Mouse (Mus musculus) limb, embryonic 13.5 days (tissue): ENCODE results near the gene Rccd1. TPM values are rescaled to one million over a fixed set of nuclear protein-coding genes. Genes with fewer than 3 reads are reported as not detected.
A peak's percentile ranks its signal among the peaks of the same experiment; 100 is the strongest.

Experiments used
- ATAC-seq: fragments of 200-750 bp; cut with Nextera tagmentation; 2 replicates; pipeline ENCODE4 v1.8.0; 2017; ENCODE audit warnings: low read depth, moderate number of reproducible peaks, moderate TSS enrichment; ENCODE audit not compliant: low FRiP score
- H3K27ac ChIP-seq: fragments of 300-500 bp; sonication (generic); 2 replicates; pipeline ENCODE4 v1.5.1; 2015; ENCODE audit warnings: inconsistent platforms, mild to moderate bottlenecking, moderate library complexity
- H3K27me3 ChIP-seq: fragments of 300-500 bp; sonication (generic); 2 replicates; pipeline ENCODE4 v1.6.1; 2015; ENCODE audit warnings: mild to moderate bottlenecking, inconsistent platforms
- H3K36me3 ChIP-seq: fragments of 300-500 bp; sonication (generic); 2 replicates; pipeline ENCODE4 v1.6.1; 2015; ENCODE audit warnings: inconsistent platforms, mild to moderate bottlenecking, moderate library complexity
- H3K4me1 ChIP-seq: fragments of 300-500 bp; sonication (generic); 2 replicates; pipeline ENCODE4 v1.6.1; 2015; ENCODE audit warnings: inconsistent platforms
- H3K4me2 ChIP-seq: fragments of 300-500 bp; sonication (generic); replicated peaks from 2 replicates; pipeline ENCODE4 v1.6.1; 2015; ENCODE audit warnings: inconsistent platforms, mild to moderate bottlenecking, moderate library complexity
- H3K4me3 ChIP-seq: fragments of 300-500 bp; sonication (generic); 2 replicates; pipeline ENCODE4 v1.5.1; 2015; ENCODE audit warnings: moderate library complexity, mild to moderate bottlenecking, inconsistent platforms
- H3K9ac ChIP-seq: fragments of 300-500 bp; sonication (generic); 2 replicates; pipeline ENCODE4 v1.6.1; 2015; ENCODE audit warnings: mild to moderate bottlenecking, inconsistent platforms
- H3K9me3 ChIP-seq: fragments of 300-500 bp; sonication (generic); 2 replicates; pipeline ENCODE4 v1.6.1; 2016; ENCODE audit warnings: inconsistent platforms
- WGBS: fragments of 180-500 bp; shearing (Covaris S2); methylation state at CpG from one replicate; pipeline ENCODE4 v1.1.7; 2015; 5-methylcytosine and 5-hydroxymethylcytosine counted together
- polyA plus RNA-seq: library from polyadenylated mRNA; unstranded; fragments of >200 nt; fragmentation: Nextera tagmentation; extraction: Ambion mirVana; gene quantifications from 2 replicates; pipeline ENCODE4 v1.2.1, GENCODE M21; 2015

Gene Rccd1
- polyA plus RNA-seq = 12.3 and 12.4 TPM in 2 replicates

GRCm38 (mm10) chr7:80324043-80324815, at the start of gene Rccd1:
Gene Rccd1, minus strand, starts transcription at chr7:80324454.
- Histone ChIP-seq H3K4me1 (peaks cover 17% of the 10 kb centered on the region), H3K4me3 (peak within 1 kb of the TSS; percentile 64), H3K36me3 (peaks cover 61% of the 10 kb centered on the region), H3K9ac (peak within 1 kb of the TSS; percentile 75), H3K4me2 (peak within 1 kb of the TSS; percentile 83), H3K27me3 (no peaks in the 10 kb centered on the region), H3K9me3 (no peaks in the 10 kb centered on the region), H3K27ac (peak within 1 kb of the TSS; percentile 76)
- WGBS = 3% methylated on average over 38 of the region's 38 CpGs
- peak; percentile 99 for ATAC-seq

- H3K9ac ChIP-seq = no peak overlapping the region
- peaks cover 6% of the 10 kb centered on the region for H3K36me3 ChIP-seq
- H3K27ac ChIP-seq = no peak overlapping the region
- no peaks in the 10 kb centered on the region for H3K27me3 ChIP-seq
- no peak for ATAC-seq
- no peak overlapping the region for H3K4me2 ChIP-seq
- peaks cover 16% of the 10 kb centered on the region for H3K4me1 ChIP-seq
- WGBS = 83% methylated on average over 12 of the region's 12 CpGs
- no peaks in the 10 kb centered on the region for H3K9me3 ChIP-seq
- no peak overlapping the region for H3K4me3 ChIP-seq
These were observed 49.6 kb upstream of the Rccd1 start for GRCm38 (mm10) chr7:80373850-80374249.

GRCm38 (mm10) chr7:80373352-80373751, 49.1 kb upstream of the Rccd1 start:
- H3K9ac ChIP-seq = no peak overlapping the region
- H3K4me2 ChIP-seq = no peak overlapping the region
- H3K27ac ChIP-seq = no peak overlapping the region
- no peaks in the 10 kb centered on the region for H3K9me3 ChIP-seq
- ATAC-seq = no peak
- no peak overlapping the region for H3K4me3 ChIP-seq
- H3K36me3 ChIP-seq = peaks cover 6% of the 10 kb centered on the region
- WGBS = 75% methylated on average over 4 of the region's 4 CpGs
- peaks cover 16% of the 10 kb centered on the region for H3K4me1 ChIP-seq
- no peaks in the 10 kb centered on the region for H3K27me3 ChIP-seq

GRCm38 (mm10) chr7:80372667-80373066, 48.4 kb upstream of the Rccd1 start:
- Histone ChIP-seq H3K27me3 (no peaks in the 10 kb centered on the region), H3K27ac (no peak overlapping the region), H3K4me2 (no peak overlapping the region), H3K9me3 (no peaks in the 10 kb centered on the region), H3K4me3 (no peak overlapping the region), H3K36me3 (peaks cover 11% of the 10 kb centered on the region), H3K9ac (no peak overlapping the region), H3K4me1 (peaks cover 16% of the 10 kb centered on the region)
- 65% methylated on average over 2 of the region's 2 CpGs for WGBS
- no peak for ATAC-seq

- H3K9ac ChIP-seq = no peak overlapping the region
- H3K9me3 ChIP-seq = no peaks in the 10 kb centered on the region
- H3K36me3 ChIP-seq = peaks cover 16% of the 10 kb centered on the region
- ATAC-seq = no peak
- H3K4me3 ChIP-seq = no peak overlapping the region
- H3K27ac ChIP-seq = no peak overlapping the region
- H3K27me3 ChIP-seq = no peaks in the 10 kb centered on the region
- 96% methylated on average over 3 of the region's 3 CpGs for whole genome bisulfite sequencing
- no peak overlapping the region for H3K4me2 ChIP-seq
- H3K4me1 ChIP-seq = peaks cover 16% of the 10 kb centered on the region
These were observed 47.9 kb upstream of the Rccd1 start for GRCm38 (mm10) chr7:80372166-80372565.

- Histone ChIP-seq H3K4me1 (peaks cover 16% of the 10 kb centered on the region), H3K4me2 (peak within 1 kb of the TSS; percentile 72), H3K36me3 (peaks cover 25% of the 10 kb centered on the region), H3K9ac (peak within 1 kb of the TSS; percentile 90), H3K4me3 (peak within 1 kb of the TSS; percentile 87), H3K9me3 (no peaks in the 10 kb centered on the region), H3K27ac (peak within 1 kb of the TSS; percentile 85), H3K27me3 (no peaks in the 10 kb centered on the region)
- under 1% methylated on average over 72 of the region's 86 CpGs for WGBS
- ATAC-seq = peak; percentile 68
These were observed 46.9 kb upstream of the Rccd1 start, which contains the start of gene Man2a2 for GRCm38 (mm10) chr7:80371041-80371751. Gene Man2a2, minus strand, starts transcription at chr7:80371375.

- Histone ChIP-seq H3K4me2 (peak overlapping the region; percentile 72), H3K27ac (peak overlapping the region; percentile 85), H3K9me3 (no peaks in the 10 kb centered on the region), H3K36me3 (peaks cover 31% of the 10 kb centered on the region), H3K27me3 (no peaks in the 10 kb centered on the region), H3K4me3 (peak overlapping the region; percentile 87), H3K9ac (peak overlapping the region; percentile 90), H3K4me1 (peaks cover 16% of the 10 kb centered on the region)
- ATAC-seq = peak; percentile 52
- WGBS = 0% methylated on average over 28 of the region's 31 CpGs
These were observed 46.4 kb upstream of the Rccd1 start for GRCm38 (mm10) chr7:80370649-80371040.

GRCm38 (mm10) chr7:80369967-80370431, 45.7 kb upstream of the Rccd1 start:
- H3K4me1 ChIP-seq = peaks cover 16% of the 10 kb centered on the region
- peaks cover 37% of the 10 kb centered on the region for H3K36me3 ChIP-seq
- H3K9me3 ChIP-seq = no peaks in the 10 kb centered on the region
- peak overlapping the region; percentile 72 for H3K4me2 ChIP-seq
- H3K27ac ChIP-seq = peak overlapping the region; percentile 85
- peak overlapping the region; percentile 90 for H3K9ac ChIP-seq
- no peak for ATAC-seq
- no peaks in the 10 kb centered on the region for H3K27me3 ChIP-seq
- WGBS = 23% methylated on average over 4 of the region's 4 CpGs
- H3K4me3 ChIP-seq = peak overlapping the region; percentile 87

GRCm38 (mm10) chr7:80369461-80369860, 45.2 kb upstream of the Rccd1 start:
- peaks cover 42% of the 10 kb centered on the region for H3K36me3 ChIP-seq
- H3K27me3 ChIP-seq = no peaks in the 10 kb centered on the region
- no peak for ATAC-seq
- peaks cover 16% of the 10 kb centered on the region for H3K4me1 ChIP-seq
- 0 out of 2 replicates have a peak, but pooled peaks cover under 1% of the 10 kb centered on the region for H3K9me3 ChIP-seq
- H3K27ac ChIP-seq = no peak overlapping the region
- 65% methylated on average over 5 of the region's 5 CpGs for WGBS
- H3K4me3 ChIP-seq = peak overlapping the region; percentile 87
- H3K4me2 ChIP-seq = peak overlapping the region; percentile 72
- peak overlapping the region; percentile 90 for H3K9ac ChIP-seq

GRCm38 (mm10) chr7:80368635-80369421, 44.6 kb upstream of the Rccd1 start:
- H3K9ac ChIP-seq = peak overlapping the region; percentile 90; the same call in 1 of the 2 replicates
- H3K36me3 ChIP-seq = peaks cover 49% of the 10 kb centered on the region
- H3K27ac ChIP-seq = no peak overlapping the region

GRCm38 (mm10) chr7:80368009-80368408, 43.8 kb upstream of the Rccd1 start:
- Histone ChIP-seq H3K4me3 (no peak overlapping the region), H3K36me3 (peaks cover 57% of the 10 kb centered on the region), H3K9me3 (peaks cover 2% of the 10 kb centered on the region; the same call in 1 of the 2 replicates), H3K27me3 (no peaks in the 10 kb centered on the region), H3K27ac (no peak overlapping the region), H3K4me1 (peaks cover 16% of the 10 kb centered on the region), H3K4me2 (no peak overlapping the region), H3K9ac (no peak overlapping the region)
- no peak for ATAC-seq
- WGBS = 86% methylated on average over 9 of the region's 9 CpGs

More at GRCm38 (mm10) chr7:80368635-80369421, 44.6 kb upstream of the Rccd1 start:
- H3K4me1 ChIP-seq = peaks cover 16% of the 10 kb centered on the region
- peak overlapping the region; percentile 87; the same call in 1 of the 2 replicates for H3K4me3 ChIP-seq
- H3K27me3 ChIP-seq = no peaks in the 10 kb centered on the region
- 74% methylated on average over 20 of the region's 20 CpGs for WGBS
- no peak for ATAC-seq
- peaks cover 2% of the 10 kb centered on the region; the same call in 1 of the 2 replicates for H3K9me3 ChIP-seq
- peak overlapping the region; percentile 72 for H3K4me2 ChIP-seq
